13 mouse cellular contexts compared by ENCODE assay signal in the genomic region with DNA sequence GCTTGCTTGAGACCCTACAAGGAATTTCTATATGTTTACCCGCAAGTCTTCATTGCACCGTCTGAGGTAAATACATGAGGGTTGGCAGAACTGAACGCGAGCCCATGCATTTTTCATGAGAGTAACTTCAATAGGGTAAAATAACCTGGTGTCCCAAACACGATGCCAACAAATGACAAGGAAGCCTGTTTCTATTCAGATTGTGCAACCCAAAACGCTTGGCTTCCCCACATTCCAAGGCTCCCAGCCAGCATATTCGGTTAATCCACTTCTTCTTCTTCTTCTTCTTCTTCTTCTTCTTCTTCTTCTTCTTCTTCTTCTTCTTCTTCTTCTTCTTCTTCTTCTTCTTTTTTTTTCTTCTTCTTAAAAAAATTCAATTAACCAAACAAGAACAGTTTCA.
"Had no signal": no experiment of that assay in that cellular context is flagged by ENCODE, and none has a peak within 500 bp of the region (broad histone marks: within the 10 kb centered on the region; RNA-seq: fewer than 3 reads in every experiment).

No protein-coding gene starts in this region.

- H3K9ac ChIP-seq: kidney, embryonic 15.5 days; limb, embryonic 13.5 days; liver, embryonic 14.5 days; lung, embryonic 14.5 days; stomach, embryonic 15.5 days had no signal

- H3K36me3 ChIP-seq: kidney, embryonic 15.5 days; limb, embryonic 13.5 days; midbrain, embryonic 10.5 days; stomach, embryonic 15.5 days had no signal

- DNase-seq: kidney, postnatal 14 days; left cerebral cortex, postnatal 4 days; lung, embryonic 14.5 days; lung, postnatal 14 days; right cerebral cortex, postnatal 14 days; thymus, adult 2 months; thymus, postnatal 25 days had no signal

- H3K9me3 ChIP-seq: kidney, embryonic 15.5 days; limb, embryonic 13.5 days; midbrain, embryonic 10.5 days; stomach, embryonic 15.5 days had no signal

- H3K4me2 ChIP-seq: kidney, embryonic 15.5 days; limb, embryonic 13.5 days; lung, embryonic 14.5 days; stomach, embryonic 15.5 days had no signal

- H3K27ac ChIP-seq: kidney, embryonic 15.5 days; limb, embryonic 13.5 days; liver, embryonic 14.5 days; midbrain, embryonic 10.5 days; stomach, embryonic 15.5 days had no signal

- H3K4me3 ChIP-seq: kidney, embryonic 15.5 days; limb, embryonic 13.5 days; midbrain, embryonic 10.5 days; stomach, embryonic 15.5 days had no signal

- ATAC-seq: midbrain, embryonic 16.5 days had no signal

- H3K27me3 ChIP-seq: kidney, embryonic 15.5 days; limb, embryonic 13.5 days; stomach, embryonic 15.5 days had no signal

- H3K4me1 ChIP-seq: kidney, embryonic 15.5 days; midbrain, embryonic 10.5 days; stomach, embryonic 15.5 days had no signal
